Mouse (Mus musculus) bone marrow, adult 2 months (tissue): ENCODE measurements around the gene Cyp20a1.

Source experiments
- CTCF ChIP-seq: fragments of 200-500 bp; IDR thresholded peaks from 2 replicates; pipeline ENCODE4 v1.5.1; 2011; ENCODE audit warnings: low read length, control low read depth; ENCODE audit not compliant: control insufficient read depth, insufficient read depth
- POLR2A ChIP-seq: fragments of 200-500 bp; IDR thresholded peaks from 2 replicates; pipeline ENCODE4 v1.6.1; 2011; ENCODE audit warnings: low read depth, mild to moderate bottlenecking, control low read depth, low read length, borderline replicate concordance; ENCODE audit not compliant: control insufficient read depth

- no peak for TF ChIP-seq POLR2A
- TF ChIP-seq CTCF, result no peak
Observed at GRCm38 (mm10) chr1:60416724-60417123, 73.6 kb downstream of the Cyp20a1 start.
